ENCODE assay signal across 9 mouse cellular contexts in genomic region chr12:32920185-32920788, GRCm38 (mm10). TPM values are rescaled to one million over a fixed set of nuclear protein-coding genes. Genes with fewer than 3 reads are reported as not detected.
A peak's percentile ranks its signal among the peaks of the same experiment; 100 is the strongest.
DNase-seq lines count a peak whose midpoint lies in the region; ATAC-seq and TF ChIP-seq lines count a peak whose summit lies in the region.
"Had no signal": no experiment of that assay in that cellular context is flagged by ENCODE, and none has a peak within 500 bp of the region (broad histone marks: within the 10 kb centered on the region; RNA-seq: fewer than 3 reads in every experiment).

No protein-coding gene starts in this region.

- H3K4me1 ChIP-seq in cortical plate, adult 2 months (ENCODE audit: control insufficient read depth, insufficient read depth, low read length): no peaks in the 10 kb centered on the region; the same call in none of the 2 replicates
- no peaks in the 10 kb centered on the region for H3K4me1 ChIP-seq in kidney, postnatal 0 days (replicated peaks; ENCODE audit: insufficient read depth, low read length)
- no peaks in the 10 kb centered on the region for H3K4me1 ChIP-seq in thymus, adult 2 months (replicated peaks; ENCODE audit: control insufficient read depth, insufficient read depth, low read length)
- H3K4me1 ChIP-seq: embryonic facial prominence, embryonic 12.5 days had no signal

- peak; percentile 42 to 55 for DNase-seq in frontal cortex, postnatal 36 days (ENCODE audit: low spot score in 2 of 2)
- DNase-seq in frontal cortex, postnatal 10 days (ENCODE audit: low spot score in 2 of 2): no peak
- DNase-seq in 3T3-L1 (ENCODE audit: low read depth, low spot score): peak; percentile 77
- peak; percentile 62 for DNase-seq in R1 (ENCODE audit: low read depth, low spot score)
- peak; percentile 72 for DNase-seq in kidney, postnatal 0 days (ENCODE audit: low spot score)
- DNase-seq in monocyte, adult 2 months (ENCODE audit: low read depth in 1 of 2, low spot score in 2 of 2): peak; percentile 22 to 49
- peak; percentile 78 for DNase-seq in thymus, adult 2 months

- H3K27me3 ChIP-seq in kidney, postnatal 0 days (ENCODE audit: insufficient read depth, low read length): no peaks in the 10 kb centered on the region
- H3K27me3 ChIP-seq in thymus, adult 2 months (ENCODE audit: control insufficient read depth, insufficient read depth, low read length): no peaks in the 10 kb centered on the region
- H3K27me3 ChIP-seq: embryonic facial prominence, embryonic 12.5 days had no signal

- H3K4me2 ChIP-seq in kidney, postnatal 0 days (ENCODE audit: low read length): no peak overlapping the region
- H3K4me2 ChIP-seq: embryonic facial prominence, embryonic 12.5 days had no signal

- TF ChIP-seq POLR2A in cortical plate, adult 2 months (IDR thresholded peaks at IDR 0.05; ENCODE audit: extremely low read depth, insufficient read depth, low read length): no peak
- TF ChIP-seq POLR2A in thymus, adult 2 months (IDR thresholded peaks at IDR 0.05; ENCODE audit: control insufficient read depth, extremely low read depth, insufficient read depth, low read length, poor library complexity): no peak

- no peaks in the 10 kb centered on the region for H3K36me3 ChIP-seq in kidney, postnatal 0 days (ENCODE audit: insufficient read depth, low read length)
- no peaks in the 10 kb centered on the region for H3K36me3 ChIP-seq in thymus, adult 2 months (ENCODE audit: control insufficient read depth, insufficient read depth, low read length)
- H3K36me3 ChIP-seq: embryonic facial prominence, embryonic 12.5 days had no signal

- no peak overlapping the region for H3K27ac ChIP-seq in cortical plate, adult 2 months (ENCODE audit: insufficient read depth, low read length)
- H3K27ac ChIP-seq in kidney, postnatal 0 days: no peak overlapping the region
- no peak overlapping the region for H3K27ac ChIP-seq in thymus, adult 2 months (ENCODE audit: control insufficient read depth, insufficient read depth, low read length)
- H3K27ac ChIP-seq: embryonic facial prominence, embryonic 12.5 days had no signal

- no peak overlapping the region for H3K4me3 ChIP-seq in cortical plate, adult 2 months (ENCODE audit: insufficient read depth, low read length)
- H3K4me3 ChIP-seq in kidney, postnatal 0 days (replicated peaks; ENCODE audit: low read depth, low read length): no peak overlapping the region
- H3K4me3 ChIP-seq in thymus, adult 2 months (ENCODE audit: control insufficient read depth, insufficient read depth, low read length): no peak overlapping the region
- H3K4me3 ChIP-seq: embryonic facial prominence, embryonic 12.5 days had no signal

- H3K9ac ChIP-seq in kidney, postnatal 0 days (ENCODE audit: low read depth, low read length): no peak overlapping the region
- H3K9ac ChIP-seq: embryonic facial prominence, embryonic 12.5 days had no signal

- H3K9me3 ChIP-seq in kidney, postnatal 0 days (replicated peaks; ENCODE audit: low read length): no peaks in the 10 kb centered on the region
- H3K9me3 ChIP-seq: embryonic facial prominence, embryonic 12.5 days had no signal

- 62% methylated on average over 8 of the region's 8 CpGs for WGBS in kidney, postnatal 0 days
- 55% methylated on average over 8 of the region's 8 CpGs for WGBS in thymus, adult 2 months

- TF ChIP-seq CTCF in cortical plate, adult 2 months (IDR thresholded peaks at IDR 0.05; ENCODE audit: extremely low read depth, insufficient read depth, low read length): peak; percentile 75
- peak; percentile 82 for TF ChIP-seq CTCF in kidney, postnatal 0 days (IDR thresholded peaks at IDR 0.05; ENCODE audit: low read depth)
- peak; percentile 66; the same call in 1 of the 2 replicates for TF ChIP-seq CTCF in thymus, adult 2 months (IDR thresholded peaks at IDR 0.05; ENCODE audit: borderline replicate concordance, control insufficient read depth, extremely low read depth, insufficient read depth, low read length, poor library complexity)

- ATAC-seq in kidney, postnatal 0 days (replicated peaks; ENCODE audit: low FRiP score, low read depth): peak; percentile 59; the same call in 1 of the 2 replicates

RNA-seq across cellular contexts. Expression of gene Sypl, which starts 33.4 kb away (rescaled TPM):
- polyA plus RNA-seq in cortical plate, adult 2 months (2012; rRNA removed): 44.7 and 48.2 TPM in 2 replicates
- polyA plus RNA-seq in kidney, postnatal 0 days (2015; fragmentation: Nextera tagmentation; extraction: Ambion mirVana): 174 and 179 TPM in 2 replicates
- polyA plus RNA-seq in thymus, adult 2 months (2012; rRNA removed): 44.8 and 62.4 TPM in 2 replicates

Comparison
In these comparisons a context has a peak if more than half of its experiments do, and no peak if none do; other contexts are left out.
1. DNase-seq: peak in frontal cortex, postnatal 36 days (2 of 2), 3T3-L1 (single experiment), R1 (single experiment), kidney, postnatal 0 days (single experiment), monocyte, adult 2 months (2 of 2) and thymus, adult 2 months (single experiment); none in frontal cortex, postnatal 10 days (0 of 2).
2. Peak in every context shown above with its lines, with median percentiles within 50 percentile points of each other: CTCF ChIP-seq.